Mouse (Mus musculus): ENCODE measurements at regions not wholly inside any gene's neighbourhood (a gene's known extent, or its start where the extent isn't known, plus 50 kb on each side); places are given as distances from the start of the nearest gene placed in this dataset.

- H3K9ac ChIP-seq (ENCODE audit: low read length): no peak overlapping the region
- H3K4me3 ChIP-seq (ENCODE audit: low read length): no peak overlapping the region
- no peaks in the 10 kb centered on the region for H3K9me3 ChIP-seq (ENCODE audit: control insufficient read depth, low read length)
- no peak overlapping the region for H3K27ac ChIP-seq (ENCODE audit: low read length)
- ATAC-seq (ENCODE audit: low read depth): no peak
- 74% methylated on average over 10 of the region's 10 CpGs for WGBS
- no peaks in the 10 kb centered on the region for H3K27me3 ChIP-seq (ENCODE audit: control insufficient read depth, insufficient read depth, low read depth, low read length)
- no peaks in the 10 kb centered on the region for H3K36me3 ChIP-seq (ENCODE audit: control insufficient read depth, insufficient read depth, low read length)
- H3K4me1 ChIP-seq (replicated peaks; ENCODE audit: control insufficient read depth, insufficient read depth, low read length): no peaks in the 10 kb centered on the region
- no peak overlapping the region for H3K4me2 ChIP-seq (ENCODE audit: low read depth, low read length)
Measured at GRCm38 (mm10) chr9:71017396-71018179, 65.6 kb upstream of the Lipc start.

DNA sequence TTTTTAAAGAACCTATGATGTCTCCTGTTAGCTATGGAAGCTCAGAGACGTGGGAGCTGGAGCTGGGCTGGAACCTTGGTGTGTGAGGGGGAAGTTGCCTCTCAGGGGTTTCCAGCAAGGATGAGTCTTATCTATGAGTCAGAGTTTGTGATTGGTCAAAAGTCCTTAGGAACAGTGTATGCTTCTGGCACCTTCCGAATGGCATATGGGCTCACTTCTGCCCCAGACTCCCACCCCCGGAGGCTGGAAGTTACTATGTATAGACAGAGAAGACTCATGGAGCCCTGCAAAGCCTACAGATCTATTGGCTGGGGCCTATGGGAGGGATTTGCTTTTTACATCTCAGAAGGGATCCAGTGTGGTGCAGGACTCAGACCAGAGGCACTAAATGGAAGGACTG is 63.9 kb upstream of the Lipc start:
- Histone ChIP-seq H3K9me3 (ENCODE audit: control insufficient read depth, low read length) (no peaks in the 10 kb centered on the region), H3K27me3 (ENCODE audit: control insufficient read depth, insufficient read depth, low read depth, low read length) (no peaks in the 10 kb centered on the region), H3K4me3 (ENCODE audit: low read length) (no peak overlapping the region), H3K4me1 (replicated peaks; ENCODE audit: control insufficient read depth, insufficient read depth, low read length) (no peaks in the 10 kb centered on the region), H3K27ac (ENCODE audit: low read length) (no peak overlapping the region), H3K4me2 (ENCODE audit: low read depth, low read length) (no peak overlapping the region), H3K9ac (ENCODE audit: low read length) (no peak overlapping the region), H3K36me3 (ENCODE audit: control insufficient read depth, insufficient read depth, low read length) (no peaks in the 10 kb centered on the region)
- no peak for ATAC-seq (ENCODE audit: low read depth)
- 82% methylated on average over 3 of the region's 3 CpGs for WGBS

DNA sequence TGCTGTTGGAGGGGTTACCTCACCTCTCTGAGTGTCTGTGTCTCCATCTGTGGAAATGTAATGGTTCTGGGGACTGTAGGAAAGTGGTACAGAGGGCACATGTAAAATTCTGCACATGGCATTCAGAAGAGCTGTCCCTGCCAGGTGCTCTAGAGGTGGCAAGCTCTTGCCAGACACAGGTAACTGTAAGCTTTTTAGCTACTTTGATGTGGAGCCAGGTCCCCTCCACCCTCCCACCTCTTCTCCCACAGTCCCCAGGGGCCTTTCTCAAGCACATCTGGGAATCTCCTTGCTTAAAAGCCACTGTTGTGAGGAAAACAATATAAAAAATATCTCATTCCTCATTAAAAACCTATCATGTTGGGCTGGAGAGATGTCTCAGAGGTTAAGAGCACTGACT is 63.4 kb upstream of the Lipc start:
- Histone ChIP-seq H3K27me3 (ENCODE audit: control insufficient read depth, insufficient read depth, low read depth, low read length) (no peaks in the 10 kb centered on the region), H3K36me3 (ENCODE audit: control insufficient read depth, insufficient read depth, low read length) (no peaks in the 10 kb centered on the region), H3K4me1 (replicated peaks; ENCODE audit: control insufficient read depth, insufficient read depth, low read length) (no peaks in the 10 kb centered on the region), H3K9me3 (ENCODE audit: control insufficient read depth, low read length) (no peaks in the 10 kb centered on the region), H3K4me2 (ENCODE audit: low read depth, low read length) (no peak overlapping the region), H3K4me3 (ENCODE audit: low read length) (no peak overlapping the region), H3K27ac (ENCODE audit: low read length) (no peak overlapping the region), H3K9ac (ENCODE audit: low read length) (no peak overlapping the region)
- no peak for ATAC-seq (ENCODE audit: low read depth)

DNA sequence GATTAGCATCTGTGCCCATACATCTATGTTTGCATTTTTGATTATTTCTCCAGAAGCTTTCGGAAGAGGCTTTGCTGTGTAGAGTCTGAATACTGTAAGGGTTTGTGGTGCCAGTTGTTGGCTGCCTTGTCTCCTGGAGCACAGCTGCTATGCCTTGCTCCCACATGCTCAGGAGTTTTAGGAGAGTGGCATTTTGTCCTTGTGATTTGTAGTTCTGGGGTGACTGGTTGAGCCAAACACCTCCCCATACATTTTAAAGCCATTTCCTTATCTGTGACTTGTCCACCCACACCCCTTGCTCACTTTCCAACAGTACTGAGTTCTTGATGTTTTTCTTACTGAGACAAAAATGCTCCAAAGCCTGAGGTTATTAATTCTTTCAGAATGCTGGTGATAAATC is 60.4 kb upstream of the Lipc start:
- Histone ChIP-seq H3K27me3 (ENCODE audit: control insufficient read depth, insufficient read depth, low read depth, low read length) (no peaks in the 10 kb centered on the region), H3K4me1 (replicated peaks; ENCODE audit: control insufficient read depth, insufficient read depth, low read length) (no peaks in the 10 kb centered on the region), H3K4me3 (ENCODE audit: low read length) (no peak overlapping the region), H3K36me3 (ENCODE audit: control insufficient read depth, insufficient read depth, low read length) (no peaks in the 10 kb centered on the region), H3K9ac (ENCODE audit: low read length) (no peak overlapping the region), H3K27ac (ENCODE audit: low read length) (no peak overlapping the region), H3K4me2 (ENCODE audit: low read depth, low read length) (no peak overlapping the region), H3K9me3 (ENCODE audit: control insufficient read depth, low read length) (no peaks in the 10 kb centered on the region)
- ATAC-seq (ENCODE audit: low read depth): no peak
- WGBS: 74% methylated on average over 1 of the region's 1 CpGs

GRCm38 (mm10) chr9:71004631-71005030 is 52.6 kb upstream of the Lipc start:
- Histone ChIP-seq H3K4me2 (ENCODE audit: low read depth, low read length) (no peak overlapping the region), H3K9ac (ENCODE audit: low read length) (no peak overlapping the region), H3K9me3 (ENCODE audit: control insufficient read depth, low read length) (no peaks in the 10 kb centered on the region), H3K4me3 (ENCODE audit: low read length) (no peak overlapping the region), H3K27ac (ENCODE audit: low read length) (no peak overlapping the region), H3K27me3 (ENCODE audit: control insufficient read depth, insufficient read depth, low read depth, low read length) (no peaks in the 10 kb centered on the region), H3K36me3 (ENCODE audit: control insufficient read depth, insufficient read depth, low read length) (no peaks in the 10 kb centered on the region), H3K4me1 (replicated peaks; ENCODE audit: control insufficient read depth, insufficient read depth, low read length) (no peaks in the 10 kb centered on the region)
- 92% methylated on average over 2 of the region's 2 CpGs for WGBS
- no peak for ATAC-seq (ENCODE audit: low read depth)
